Mouse (Mus musculus) adrenal gland, adult 18-20 months (tissue): ENCODE data around the gene Lrrc59. TPM values are rescaled to one million over a fixed set of nuclear protein-coding genes. Genes with fewer than 3 reads are reported as not detected.

Experiments used
- DNase-seq, 2 experiments: peaks; one replicate each; pipeline ENCODE4 v3.0.0; 2021 to 2022; ENCODE audit warnings: low spot score in 2 of 2
- long read RNA-seq, 2 experiments: library from polyadenylated mRNA; stranded (forward); transcript quantifications; one replicate each; pipeline ENCODE4 v2.0.0; 2021
- total RNA-seq, 2 experiments: library from RNA; stranded (reverse); gene quantifications; 1 replicate in 1 of 2; 2 replicates in 1 of 2; pipeline ENCODE4 v1.2.3; 2021

Lrrc59 gene
- 100 to 1,000 TPM; 124 to 133 TPM for total RNA-seq
- long read RNA-seq, experiment 1, transcript Lrrc59-201 (7 exons, 2,837 nt) = major isoform, 298 of 312 reads
- long read RNA-seq, experiment 1, partial matches to known transcripts = 3 of 312 reads
- long read RNA-seq, experiment 1, other reads (novel, unspliced or antisense) = 11 of 312 reads
- long read RNA-seq, experiment 2, transcript Lrrc59-201 (7 exons, 2,837 nt) = major isoform, 256 of 276 reads
- long read RNA-seq, experiment 2, partial matches to known transcripts = 6 of 276 reads
- long read RNA-seq, experiment 2, other reads (novel, unspliced or antisense) = 14 of 276 reads

DNA sequence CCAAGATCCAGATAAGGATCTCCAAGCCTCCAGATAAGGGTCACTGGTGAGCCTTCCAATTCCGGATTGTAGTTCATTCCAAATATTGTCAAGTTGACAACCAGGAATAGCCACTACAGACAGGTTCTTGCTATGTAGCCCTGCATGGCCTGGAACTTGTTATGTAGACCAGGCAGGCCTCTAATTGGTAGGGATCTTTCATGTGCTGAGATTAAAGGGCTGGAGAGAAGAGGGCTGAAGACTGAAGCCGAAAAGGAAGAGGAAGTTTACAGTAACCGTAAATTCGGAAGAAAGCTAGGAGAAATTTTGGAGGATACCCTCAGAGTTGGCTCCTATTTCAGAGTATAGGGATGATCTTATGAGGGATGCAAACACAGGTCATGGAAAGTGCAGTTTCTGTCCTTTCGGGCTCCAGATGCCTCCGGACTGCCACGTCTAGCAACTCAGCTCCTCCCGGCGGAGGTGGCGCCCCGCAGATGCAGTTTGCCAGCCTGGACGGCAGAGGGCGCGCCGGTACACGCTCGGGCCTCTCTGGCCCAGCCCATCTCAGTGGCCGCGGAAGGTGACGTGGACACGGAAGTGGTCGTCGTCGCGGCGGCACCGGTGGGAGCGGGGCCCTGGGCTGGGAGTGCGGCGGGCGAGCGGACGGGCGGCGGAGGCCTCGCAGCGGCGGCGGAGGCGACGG is at the start of gene Lrrc59:
TSS of gene Lrrc59 (plus strand) at position 569 of the 685 bp plus-strand sequence.
- peak; percentile 97 to 98 for DNase-seq

DNA sequence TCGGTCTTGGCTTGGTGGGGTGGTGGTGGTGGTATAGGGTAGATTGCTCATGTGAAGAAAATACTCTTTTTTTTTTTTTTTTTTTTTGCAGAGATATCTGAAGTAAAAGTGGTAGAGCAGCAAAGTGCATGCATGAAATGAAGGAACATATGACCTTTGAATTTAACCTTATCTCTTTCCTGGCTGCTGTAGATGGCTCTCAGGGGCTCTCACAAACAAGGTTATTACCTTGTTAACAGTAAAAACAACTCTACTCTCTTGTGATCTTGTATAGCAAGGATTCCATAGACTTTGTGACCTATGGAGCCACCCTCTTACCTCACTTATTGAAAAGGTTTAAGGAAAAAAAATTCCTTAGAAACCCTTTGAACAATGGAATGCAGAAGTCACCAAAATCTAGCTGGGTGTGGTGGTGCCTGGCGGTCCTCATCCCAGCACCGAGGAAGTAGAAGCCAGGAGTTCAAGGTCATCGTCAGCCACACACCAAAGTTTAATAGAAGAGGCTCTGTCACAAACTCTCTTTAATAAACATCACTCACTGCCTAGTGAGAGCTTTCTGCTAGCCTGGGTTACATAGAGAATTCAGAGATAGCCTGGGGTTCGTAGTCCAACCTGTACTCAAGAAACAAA is 49.3 kb upstream of the Lrrc59 start:
- no peak for DNase-seq

DNA sequence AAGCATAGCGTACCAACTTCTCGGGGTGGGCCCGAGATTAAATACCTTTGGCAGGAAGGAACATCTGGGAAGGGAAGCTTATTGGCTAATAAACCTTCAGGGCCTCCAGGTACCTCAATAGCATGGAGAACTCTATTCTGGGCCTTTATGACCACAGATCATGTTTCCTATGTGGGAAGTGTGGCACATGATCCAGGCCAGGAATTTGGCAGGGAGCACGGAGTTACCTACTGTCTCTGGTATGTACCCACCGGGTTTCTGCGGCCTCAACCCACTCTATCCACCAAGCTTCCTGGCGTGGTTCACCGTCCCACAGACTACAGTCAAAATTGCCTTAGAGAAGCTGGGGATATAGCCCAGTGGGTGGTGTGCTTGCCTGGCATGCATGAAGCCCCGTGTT is 44.5 kb upstream of the Lrrc59 start:
- no peak for DNase-seq

DNA sequence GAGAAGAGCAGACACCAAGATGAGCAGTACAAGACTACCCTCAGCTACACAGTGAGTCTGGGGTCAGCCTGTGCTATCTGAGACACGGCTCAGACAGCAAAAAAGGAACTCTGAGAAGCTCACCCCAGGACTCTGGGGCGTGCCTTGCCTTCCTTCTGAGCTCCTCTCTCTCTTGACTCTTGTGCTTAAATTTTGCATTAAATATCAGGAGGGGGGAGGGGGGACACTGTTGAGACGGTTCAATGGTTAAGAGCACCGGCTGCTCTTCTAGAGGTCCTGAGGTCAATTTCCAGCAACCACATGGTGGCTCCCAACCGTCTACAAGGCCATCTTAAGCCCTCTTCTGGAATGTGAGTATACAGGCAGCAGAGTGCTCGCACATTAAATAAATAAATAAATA is 42.1 kb upstream of the Lrrc59 start:
- no peak for DNase-seq

DNA sequence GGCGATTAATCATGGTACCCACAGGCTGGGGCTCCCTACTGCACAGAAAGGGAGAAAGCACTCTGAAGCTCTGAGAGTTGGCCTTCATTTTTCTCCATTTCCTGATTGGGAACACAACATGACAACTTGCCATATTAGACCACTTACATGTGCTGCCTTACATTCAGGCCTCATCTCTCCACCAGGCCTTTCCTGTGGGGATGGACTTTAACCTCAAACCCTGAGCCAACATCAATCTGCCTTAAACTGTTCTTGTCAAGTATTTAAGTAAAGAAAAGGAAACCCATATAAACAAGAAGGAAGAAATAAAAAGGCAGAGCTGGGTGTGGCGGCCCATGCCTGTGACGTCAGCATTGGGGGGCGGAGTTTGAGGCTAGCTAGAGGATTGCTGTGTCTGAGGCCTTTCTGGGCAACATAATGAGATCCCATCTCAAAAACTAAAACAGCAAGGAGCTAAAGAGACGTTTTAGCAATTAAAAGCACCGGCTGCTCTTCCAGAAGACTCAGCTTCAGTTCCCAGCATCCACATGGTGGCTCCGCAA is 33.2 kb upstream of the Lrrc59 start:
- no peak for DNase-seq

DNA sequence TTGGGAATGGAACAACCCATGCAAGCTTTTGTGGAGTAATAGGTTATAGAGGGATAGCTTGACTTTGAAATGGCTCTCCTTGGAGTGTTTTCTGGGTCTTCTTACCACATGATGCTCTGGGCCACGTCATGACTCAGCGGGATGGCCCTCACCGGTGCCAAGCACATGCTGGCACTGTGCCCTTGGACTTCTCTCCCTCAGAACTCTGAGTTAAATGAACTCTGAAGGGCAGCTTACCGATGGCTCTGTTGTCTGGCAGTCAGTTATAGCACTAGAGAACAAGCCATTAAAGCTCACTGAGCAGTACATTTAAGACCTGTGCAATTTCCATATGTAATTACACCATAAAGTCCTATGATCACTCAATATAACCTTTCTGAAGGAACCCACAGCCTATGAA is 32.2 kb upstream of the Lrrc59 start:
- DNase-seq = peak; percentile 67 to 75

DNA sequence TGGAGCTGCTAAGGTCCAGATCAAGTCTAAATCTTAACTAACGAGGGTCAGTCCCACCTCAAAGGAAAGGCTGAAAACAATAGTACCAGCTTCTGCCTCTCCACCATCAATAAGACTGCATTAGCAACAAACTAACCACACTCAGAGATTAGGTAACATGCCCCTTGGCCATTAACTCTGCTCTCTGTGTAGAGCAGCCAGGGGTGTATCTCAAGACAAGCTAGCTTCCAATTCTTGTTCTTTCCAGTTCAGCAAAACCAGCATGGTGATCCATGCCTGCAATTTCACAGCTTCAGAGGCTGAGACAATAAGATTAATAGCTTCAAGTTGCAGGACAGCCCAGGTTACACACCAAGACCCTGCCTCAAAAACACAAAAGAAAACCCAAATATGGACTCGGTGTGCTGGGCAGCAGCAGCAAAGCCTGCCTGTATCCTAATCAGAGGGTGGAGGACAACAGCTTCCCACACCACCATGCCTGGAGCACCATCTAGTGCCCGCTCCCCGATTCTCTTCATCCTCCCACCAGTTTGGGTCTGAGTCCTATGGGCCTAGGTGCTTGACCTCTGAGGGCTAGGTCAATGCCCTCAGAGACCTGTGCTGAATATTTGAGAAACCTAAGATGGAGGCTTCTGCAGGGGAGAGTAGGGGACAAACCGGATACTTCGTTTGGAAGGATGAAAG is 31.0 kb upstream of the Lrrc59 start:
- DNase-seq = no peak

DNA sequence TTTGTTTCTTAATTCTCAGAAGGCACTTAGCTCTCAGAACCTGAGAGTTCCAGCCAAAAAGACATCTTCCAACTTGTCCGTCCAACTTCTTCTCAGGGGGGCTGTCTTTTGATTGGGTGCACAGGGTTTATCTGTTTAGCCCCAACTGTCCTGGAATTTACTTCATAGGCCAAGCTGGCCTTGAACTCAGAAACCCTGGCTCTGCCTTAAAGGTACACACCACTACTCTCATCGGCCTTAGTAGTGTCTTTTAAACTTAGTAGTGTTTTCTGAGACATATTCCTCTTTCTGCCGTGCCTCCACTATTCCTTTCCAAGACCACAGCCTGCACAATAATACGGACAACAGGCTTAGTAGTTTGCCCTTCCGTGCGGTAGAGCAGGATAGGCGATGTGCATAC is 29.1 kb upstream of the Lrrc59 start:
- DNase-seq = no peak

DNA sequence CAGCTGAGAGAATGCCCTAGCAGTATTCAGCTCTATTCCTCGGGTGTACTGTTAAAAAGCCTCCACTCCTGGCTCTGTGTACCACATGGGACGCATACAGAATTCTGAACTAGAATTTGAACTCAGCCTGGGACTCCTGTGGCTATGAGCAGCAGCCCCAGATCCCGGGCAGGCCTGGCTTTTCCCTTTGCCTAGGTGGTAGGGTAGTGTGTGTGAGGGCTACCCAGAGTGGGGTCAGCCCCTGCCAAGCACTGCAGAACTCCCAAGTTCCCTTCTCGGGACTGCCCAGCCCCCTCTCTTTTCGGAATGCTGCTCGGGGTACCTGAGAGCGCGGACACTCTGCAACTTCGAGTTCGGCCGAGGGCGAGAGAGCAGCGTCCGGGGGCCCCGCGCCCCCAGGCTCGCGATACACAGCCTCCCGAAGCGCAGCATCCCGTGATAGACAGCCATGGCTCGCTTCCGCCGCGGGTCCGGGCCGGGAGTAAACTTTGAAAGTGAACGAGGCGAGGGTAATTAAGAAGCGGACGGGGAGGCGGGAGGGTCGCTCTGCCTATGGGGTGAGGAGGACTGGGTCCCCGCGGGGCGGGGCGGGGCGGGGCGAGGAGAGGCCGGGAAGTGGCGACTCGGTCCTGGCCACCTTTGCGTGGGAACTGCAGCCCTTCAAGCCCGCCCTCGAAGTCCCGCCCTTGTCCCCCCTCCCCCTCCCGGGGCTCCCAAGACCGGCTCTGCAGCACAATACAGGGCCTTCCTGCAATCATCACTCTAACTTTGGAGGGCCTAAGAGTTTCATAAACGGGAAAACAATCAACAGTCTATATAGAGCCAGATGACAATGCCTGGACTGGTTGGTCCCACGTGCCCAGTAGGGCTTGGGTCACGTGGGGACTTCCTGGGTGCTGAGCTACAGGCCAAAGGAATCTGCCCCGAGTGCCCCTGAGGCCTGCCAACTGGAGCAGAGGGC is 28.0 kb upstream of the Lrrc59 start, which contains the start of gene Acsf2:
TSS of gene Acsf2 (minus strand) at position 551 of the 961 bp plus-strand sequence.
- peak; percentile 79 to 82 for DNase-seq

DNA sequence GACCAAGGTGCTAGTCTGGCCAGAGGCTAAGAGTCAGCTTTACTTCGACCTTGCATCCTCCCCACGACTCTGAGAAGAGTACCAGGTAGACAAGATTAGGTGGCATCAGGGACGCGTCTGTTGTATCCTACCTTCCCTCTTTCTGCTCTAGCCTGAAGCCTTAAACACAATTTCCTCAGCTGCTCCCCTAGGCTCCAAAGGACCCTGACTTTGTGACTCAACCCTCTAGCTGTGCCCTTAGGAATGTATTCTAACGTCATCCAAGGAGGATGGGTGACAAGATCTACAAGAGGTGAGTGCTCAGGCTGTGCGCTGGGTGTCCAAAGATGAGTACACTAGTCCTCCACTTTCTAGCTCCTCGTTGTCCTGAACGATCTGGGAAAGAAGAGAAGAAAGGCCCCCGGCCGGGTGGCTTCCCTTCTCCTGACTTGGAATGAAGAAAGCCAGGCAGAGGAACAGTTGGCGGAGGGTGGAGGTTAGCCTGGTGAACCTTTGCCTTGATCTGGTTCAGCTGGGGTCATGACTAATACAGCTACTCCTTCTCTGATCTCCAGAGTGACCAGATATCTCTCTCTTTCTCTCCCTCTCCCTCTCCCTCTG is 27.1 kb upstream of the Lrrc59 start:
- DNase-seq = peak in 1 of 2 experiments; percentile 49

DNA sequence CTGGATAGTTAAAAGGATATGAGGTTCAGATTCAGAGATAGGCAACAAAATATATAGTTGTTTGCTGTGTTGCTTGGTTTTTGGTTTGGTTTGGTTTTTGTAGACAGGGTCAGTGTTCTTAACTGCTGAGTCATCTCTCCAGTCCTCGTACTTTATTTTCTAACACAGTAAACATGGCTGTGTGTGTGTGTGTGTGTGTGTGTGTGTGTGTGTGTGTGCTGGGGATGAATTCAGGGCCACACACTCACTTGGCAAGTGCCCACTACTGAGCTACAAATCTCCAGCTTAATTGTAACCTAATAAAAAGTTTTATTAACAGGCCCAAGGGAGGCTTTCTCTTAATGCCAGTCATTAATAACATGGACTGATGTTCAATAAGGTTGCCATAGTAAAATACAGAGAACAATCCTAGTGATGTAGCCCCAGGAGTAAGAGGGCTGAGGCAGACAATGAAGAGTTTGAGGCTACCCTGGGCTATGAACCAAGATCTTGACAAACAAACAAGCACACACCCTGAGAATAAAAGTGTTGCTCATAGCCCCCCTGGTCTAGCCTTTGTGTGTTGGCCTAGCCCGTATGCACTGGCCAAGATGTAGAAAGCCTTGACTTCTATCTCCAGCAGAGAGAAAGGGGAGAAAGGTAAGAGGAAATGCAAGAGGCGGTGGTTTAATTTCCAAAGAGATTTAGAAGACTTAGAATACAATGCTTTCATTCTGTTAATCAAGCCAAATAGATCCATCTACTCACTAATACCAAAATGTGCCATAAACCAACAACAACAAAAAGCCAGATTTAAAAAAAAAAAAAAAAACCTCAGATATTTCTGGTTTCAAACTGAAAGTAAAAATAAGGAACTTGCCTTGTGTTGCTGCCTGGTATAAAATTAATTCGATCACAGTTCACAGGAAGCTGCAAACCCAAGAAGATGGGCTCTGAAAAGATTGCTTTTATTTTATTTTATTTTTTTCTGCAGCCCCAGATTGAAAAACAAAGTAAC is 18.5 kb upstream of the Lrrc59 start:
- no peak for DNase-seq

DNA sequence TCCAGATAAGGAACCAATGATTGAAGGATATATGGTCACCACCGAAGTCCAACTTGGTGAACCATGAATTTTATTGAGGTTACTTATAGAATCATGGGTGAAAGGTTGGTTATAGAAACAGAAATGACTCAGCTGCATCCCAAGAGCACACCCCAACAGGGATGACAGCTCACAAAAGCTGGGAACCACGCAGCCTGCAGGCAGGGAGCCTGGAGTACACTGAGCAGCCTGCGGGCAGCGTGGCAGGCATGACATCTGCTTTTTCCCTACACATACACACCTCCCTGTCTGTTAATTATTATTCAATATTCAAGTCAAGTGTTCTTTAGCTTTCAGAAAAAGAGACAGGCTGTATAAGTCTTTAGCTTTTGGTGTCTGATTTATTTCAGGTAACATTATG is 15.0 kb upstream of the Lrrc59 start:
- no peak for DNase-seq

DNA sequence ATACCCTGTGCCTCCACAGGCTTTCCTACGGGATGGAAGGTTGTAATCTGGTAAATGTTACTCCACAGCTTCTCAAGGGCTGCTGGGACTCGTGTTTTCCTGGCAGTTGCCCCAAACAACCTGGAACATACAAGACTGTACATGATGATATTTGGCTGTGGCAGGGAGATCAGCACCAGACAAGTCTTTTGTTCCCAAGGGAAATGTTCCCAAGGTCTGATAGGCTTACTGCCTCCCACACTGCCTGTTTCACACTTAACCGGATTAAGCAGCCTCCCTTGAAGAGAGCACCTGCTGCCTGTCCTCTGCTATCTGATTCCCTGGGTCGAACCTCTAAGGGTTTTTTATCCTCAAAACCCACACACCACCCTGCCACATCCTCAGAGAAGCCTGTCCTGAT is 14.1 kb upstream of the Lrrc59 start:
- no peak for DNase-seq

DNA sequence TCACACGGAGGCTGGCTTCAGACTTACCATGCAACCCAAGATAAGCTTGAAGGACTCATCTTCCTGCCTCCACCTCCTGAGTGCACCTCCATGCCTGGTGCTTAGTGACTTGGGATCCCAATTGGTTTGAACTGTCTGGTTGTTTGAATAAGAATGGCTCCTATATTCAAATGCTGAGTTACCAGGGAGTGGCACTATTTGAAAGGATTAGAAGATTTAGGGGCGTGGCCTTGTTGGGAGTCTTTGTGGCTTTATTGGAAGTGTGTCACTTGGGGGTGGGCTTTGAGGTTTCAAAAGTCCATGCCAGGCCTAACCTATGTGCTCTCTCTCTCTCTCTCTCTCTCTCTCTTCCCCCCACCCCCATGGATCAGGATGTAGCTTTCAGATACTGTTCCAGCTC is 11.9 kb upstream of the Lrrc59 start:
- DNase-seq = no peak

DNA sequence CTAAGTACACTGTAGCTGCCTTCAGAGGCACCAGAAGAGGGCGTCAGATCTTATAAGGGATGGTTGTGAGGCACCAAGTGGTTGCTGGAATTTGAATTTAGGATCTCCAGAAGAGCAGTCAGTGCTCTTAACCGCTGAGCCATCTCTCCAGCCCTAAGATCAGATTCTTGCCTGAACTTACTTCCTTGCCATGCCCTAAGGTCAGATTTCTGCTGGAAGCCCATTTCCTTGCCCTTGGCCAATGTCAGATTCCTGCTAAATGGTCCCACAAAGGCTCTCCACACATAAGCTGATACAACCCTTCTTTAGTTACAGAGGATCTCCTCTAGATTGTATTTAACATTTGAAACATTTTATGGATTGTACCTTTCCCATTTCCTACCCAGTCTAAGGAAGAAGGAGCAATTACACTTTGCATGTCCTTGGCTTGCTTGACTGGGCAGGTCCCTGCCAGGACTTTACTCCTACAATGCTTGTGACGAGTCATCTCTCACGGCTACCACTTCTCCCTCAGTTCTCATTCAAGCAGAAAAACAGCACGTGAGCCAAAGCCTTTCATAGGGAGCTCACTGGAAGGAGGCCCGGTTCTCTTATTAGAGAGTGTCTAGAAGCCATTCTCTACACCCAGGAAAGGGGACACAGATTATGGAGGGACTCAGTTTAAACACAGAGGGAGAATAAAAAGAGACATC is 8.7 kb upstream of the Lrrc59 start:
- no peak for DNase-seq

DNA sequence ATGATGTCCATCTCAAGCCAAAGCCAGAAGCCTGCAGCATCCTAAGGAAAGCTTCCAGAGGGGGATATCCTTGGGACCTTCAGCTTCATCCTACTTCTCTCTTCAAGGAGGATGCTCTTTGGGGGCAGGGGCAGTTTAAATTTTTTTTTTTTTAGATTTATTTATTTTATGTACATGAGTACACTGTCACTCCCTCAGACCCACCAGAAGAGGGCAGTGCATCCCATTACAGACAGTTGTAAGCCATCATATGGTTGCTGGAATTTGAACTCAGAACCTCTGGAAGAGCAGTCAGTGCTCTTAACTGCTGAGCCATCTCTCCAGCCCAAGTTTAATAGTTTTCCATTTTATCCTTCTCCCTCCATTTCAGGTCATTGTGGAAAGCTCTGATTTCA is 8.1 kb upstream of the Lrrc59 start:
- no peak for DNase-seq

DNA sequence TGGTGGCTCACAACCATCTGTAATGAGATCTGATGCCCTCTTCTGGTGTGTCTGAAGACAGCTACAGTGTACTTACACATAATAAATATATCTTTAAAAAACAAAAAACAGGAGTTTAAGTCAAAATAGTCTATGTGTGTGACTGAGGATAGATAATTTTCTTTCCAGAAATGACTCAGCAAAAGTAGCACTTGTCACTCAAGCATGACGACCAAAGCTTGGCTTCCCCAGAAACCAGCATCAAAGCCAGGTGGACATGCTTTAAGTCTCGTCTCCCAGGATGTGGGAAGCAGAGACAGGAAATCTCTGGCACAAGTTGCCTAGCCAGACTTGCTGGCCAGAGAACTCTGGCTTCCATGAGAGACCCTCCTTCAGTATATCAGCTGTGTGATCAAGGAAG is 7.4 kb upstream of the Lrrc59 start:
- no peak for DNase-seq

DNA sequence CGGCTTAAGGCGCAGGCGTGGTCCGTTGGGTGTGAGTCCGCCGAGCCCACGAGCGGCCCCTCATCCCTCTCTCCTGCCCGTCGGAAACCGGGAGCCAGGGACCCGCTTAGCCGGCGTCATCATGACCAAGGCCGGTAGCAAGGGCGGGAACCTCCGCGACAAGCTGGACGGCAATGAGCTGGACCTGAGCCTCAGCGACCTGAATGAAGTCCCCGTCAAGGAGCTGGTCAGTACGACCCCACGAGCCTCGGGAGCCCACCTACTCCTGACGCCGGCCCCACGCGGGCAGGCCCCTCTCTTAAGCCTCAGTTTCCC is 274 bp downstream of the Lrrc59 start:
- no peak for DNase-seq
